Mouse (Mus musculus) common myeloid progenitor, adult 5-6 weeks (primary cell): ENCODE measurements around the gene Acap3. TPM values are rescaled to one million over a fixed set of nuclear protein-coding genes. Genes with fewer than 3 reads are reported as not detected.
A peak's percentile ranks its signal among the peaks of the same experiment; 100 is the strongest.

ENCODE experiments used
- ATAC-seq: replicated peaks from 2 replicates; pipeline ENCODE4 v1.8.0; 2016; ENCODE audit warnings: low read depth, mild to moderate bottlenecking, moderate TSS enrichment, inconsistent platforms; ENCODE audit not compliant: poor library complexity, severe bottlenecking
- total RNA-seq: library from RNA; stranded (forward); fragments of 200-1000, 187-1606 nt; gene quantifications from 2 replicates; pipeline ENCODE4 v1.2.3, GENCODE M21; 2017

Gene Acap3
- total RNA-seq, 1 experiment from 2014 or later = 18.0 TPM

DNA sequence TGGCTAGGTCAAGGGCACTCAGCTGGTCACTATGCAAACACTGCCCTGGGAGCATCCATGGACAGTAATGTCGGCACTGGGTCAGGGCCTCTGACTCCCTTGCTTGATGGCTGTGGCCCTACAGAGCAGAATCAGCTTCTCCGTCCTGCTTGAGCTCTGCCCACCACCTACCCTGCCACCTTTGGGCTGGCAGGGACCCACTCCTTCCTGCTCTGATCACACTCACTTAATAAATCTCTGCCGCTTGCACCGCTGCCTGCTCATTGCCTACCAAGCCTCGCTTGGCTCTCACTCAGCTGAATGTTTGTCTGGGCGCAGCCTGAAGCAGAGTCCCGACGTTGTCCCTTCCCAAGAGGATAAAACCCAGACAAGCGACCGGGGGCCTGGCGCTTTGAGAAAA lies 15.4 kb downstream of the Acap3 start:
- ATAC-seq = no peak

DNA sequence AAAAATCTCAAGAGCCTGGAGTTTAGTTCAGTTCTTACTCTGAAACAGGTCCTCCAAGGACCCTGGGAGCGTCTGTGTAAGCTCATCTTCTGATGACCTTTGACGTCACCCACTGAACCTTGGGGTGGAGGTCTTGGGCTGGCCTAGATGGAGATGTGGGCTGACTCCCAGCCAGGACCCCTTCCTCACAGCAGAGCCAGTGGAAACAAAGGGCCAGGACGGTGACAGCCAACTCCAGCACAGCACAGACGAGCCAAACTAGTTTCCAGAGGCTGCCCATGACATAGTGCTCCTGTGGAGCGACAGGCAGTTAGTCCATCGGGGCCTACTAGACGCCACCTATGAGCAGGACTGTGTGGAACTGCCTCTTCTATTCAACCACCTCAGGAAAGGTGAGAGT lies 16.7 kb downstream of the Acap3 start:
- no peak for ATAC-seq

DNA sequence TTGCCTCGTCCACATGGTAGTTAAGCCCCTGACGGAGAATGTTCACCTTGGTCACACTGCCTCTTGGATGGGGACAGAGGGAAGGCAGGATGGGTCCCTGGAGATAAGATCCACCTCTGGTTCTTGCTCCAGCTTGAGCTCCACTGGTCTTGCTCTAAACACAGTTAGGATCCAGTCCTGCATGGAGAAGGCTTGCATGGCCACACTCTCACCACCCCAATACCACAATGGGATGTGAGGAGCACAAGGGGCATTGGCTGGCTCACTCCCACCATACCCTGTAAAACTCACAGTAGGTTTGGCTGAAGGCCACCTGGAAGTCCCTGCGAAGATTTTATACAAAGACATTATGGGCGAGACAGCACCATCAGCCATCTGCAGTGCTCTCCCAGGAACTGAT lies 17.1 kb downstream of the Acap3 start:
- ATAC-seq = no peak

DNA sequence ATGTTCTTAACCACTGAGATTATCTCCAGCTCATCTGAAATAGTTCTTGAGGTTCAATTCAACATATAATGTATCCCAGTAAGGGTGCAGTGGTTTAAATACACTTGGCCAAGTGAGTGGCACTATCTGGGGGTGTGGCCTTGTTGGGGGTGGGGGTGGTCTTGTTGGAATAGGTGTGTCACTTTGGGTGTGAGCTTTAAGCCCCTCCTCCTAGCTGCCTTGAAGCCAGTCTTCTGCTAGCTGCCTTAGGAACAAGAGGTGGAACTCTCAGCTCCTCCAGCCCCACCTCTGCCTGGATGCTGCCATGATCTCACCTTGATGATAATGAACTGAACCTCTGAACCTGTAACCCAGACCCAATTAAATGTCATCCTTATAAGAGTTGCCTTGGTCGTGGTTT lies 40.4 kb downstream of the Acap3 start:
- ATAC-seq = no peak

DNA sequence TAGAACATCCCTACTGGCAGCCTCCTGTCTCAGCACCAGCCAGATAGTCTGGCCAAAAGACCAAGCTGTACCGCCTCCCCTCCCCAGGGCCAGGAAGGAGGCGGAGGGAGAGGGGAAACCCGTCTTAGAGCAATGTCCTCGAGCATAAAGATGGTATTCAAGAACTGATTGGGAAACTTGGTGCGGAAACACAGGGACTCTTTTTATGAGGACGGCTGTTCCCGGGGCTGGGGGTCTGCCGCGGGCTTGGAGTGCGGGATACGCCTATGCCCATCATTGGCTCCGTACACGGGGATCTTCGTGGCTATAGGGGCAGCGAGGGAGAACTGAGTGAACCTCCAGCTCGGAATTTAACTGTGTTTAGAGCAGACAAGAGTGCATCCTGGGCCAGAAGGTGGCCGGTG lies 51.4 kb downstream of the Acap3 start:
- ATAC-seq = peak; percentile 33

DNA sequence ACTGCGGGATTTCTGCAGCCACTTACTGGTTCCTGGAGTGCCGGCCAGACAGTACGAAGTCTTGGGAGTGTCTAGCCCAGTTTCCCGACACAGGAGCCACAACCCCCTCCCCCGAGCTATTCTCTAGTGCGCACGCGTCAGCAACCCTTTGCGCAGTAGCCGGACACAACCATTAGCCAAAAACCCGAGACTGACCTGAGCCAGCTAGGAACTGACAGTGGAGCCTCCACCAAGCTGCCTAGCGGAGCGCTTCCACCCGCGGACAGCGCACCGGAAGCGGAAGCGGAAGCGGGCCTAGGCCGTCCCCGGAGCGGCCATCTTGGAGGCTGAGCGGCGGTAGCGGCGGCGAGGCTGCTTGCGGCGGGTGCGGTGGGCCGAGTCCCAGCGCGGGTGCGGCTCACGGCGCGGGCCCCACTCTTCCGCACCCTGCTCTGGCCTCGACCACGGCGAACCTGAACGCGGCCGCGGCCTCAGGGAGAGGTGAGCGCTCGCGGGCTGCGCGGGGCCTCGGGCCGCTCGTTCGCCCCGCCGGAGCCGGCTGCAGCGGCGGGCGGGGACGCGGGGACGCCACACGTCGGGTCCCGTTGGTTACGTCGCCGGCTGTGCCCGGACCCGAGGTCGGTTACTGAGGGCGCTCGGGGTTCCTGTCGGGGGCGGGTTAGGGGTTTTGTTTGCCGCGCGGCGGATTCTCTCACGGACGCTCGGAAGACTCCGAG lies 52.1 kb downstream of the Acap3 start, which contains the start of gene Ube2j2:
Gene Ube2j2 (plus strand): TSS at position 298 of the 716 bp plus-strand sequence.
- ATAC-seq = peak; percentile 95

DNA sequence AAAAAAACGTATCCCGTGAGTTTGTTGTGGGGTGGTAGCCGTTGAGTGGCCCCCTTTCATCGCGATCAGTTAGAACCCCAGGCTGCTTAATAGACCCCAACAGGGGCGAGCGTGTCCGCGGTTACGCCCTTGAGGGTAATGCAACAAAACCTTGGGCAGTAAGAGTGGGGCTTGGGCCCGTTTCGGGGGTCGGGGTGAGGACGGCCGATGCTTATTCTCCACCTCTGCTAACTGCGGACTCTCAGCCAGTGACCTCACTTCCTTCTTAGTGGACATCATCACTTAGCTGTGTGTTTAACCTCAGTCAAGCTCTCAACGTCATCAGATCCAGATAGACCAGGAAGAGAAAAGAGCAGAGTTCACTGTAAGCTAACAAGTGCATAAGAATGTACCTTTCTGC lies 52.6 kb downstream of the Acap3 start:
- peak; percentile 37 for ATAC-seq

DNA sequence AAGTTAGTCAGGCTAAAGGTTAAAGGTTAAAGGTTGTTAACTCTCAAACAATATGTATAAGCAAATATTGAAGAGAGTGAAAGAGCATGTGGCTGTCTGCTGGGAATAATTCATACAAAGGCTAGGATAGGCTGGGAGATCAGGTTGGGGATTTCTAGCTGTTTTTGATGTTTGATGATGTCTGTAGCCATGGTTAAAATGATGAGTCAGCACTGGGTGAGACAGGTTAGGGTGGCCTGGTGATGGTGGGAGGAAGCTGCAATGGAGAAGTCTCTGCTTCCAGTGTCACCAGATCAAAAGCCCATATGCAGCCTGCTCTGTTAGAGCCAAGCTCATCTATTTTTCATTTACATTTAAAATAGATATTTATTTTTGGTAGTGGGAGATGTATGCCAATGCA lies 55.5 kb downstream of the Acap3 start:
- no peak for ATAC-seq

DNA sequence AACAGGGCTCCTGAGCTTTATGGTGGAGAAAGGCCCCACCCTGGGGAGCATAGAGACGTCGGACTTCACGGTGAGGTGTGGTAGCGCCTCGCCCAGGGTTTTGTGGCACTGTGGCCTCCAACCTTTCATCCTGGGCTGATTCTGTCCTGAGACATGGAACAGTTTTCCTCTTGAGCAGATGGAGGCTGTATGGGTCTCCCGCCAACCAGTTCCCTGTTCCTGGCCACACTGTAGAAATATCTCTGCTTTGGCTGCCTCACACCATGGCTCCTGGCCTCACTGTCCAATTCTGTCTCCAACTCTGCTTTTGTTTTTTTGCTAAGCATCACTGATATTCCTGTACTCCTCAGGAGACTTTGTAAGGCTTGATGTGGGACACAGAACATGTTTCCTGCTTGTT lies 63.9 kb downstream of the Acap3 start:
- no peak for ATAC-seq

Other genes starting within 250 kb of the Acap3 start
- not detected in 2 replicates for gene Gm10563, start 246.4 kb upstream of the Acap3 start, total RNA-seq
- gene Mmp23, start 238.4 kb upstream of the Acap3 start, total RNA-seq = 0.91 TPM in 1 of 2 replicates, not detected in the other
- gene Mib2, start 222.6 kb upstream of the Acap3 start, total RNA-seq = 18.9 and 21.1 TPM in 2 replicates
- 2.9 and 3.2 TPM in 2 replicates for gene Fndc10, start 197.5 kb upstream of the Acap3 start, total RNA-seq
- gene Ssu72, start 187.0 kb upstream of the Acap3 start, total RNA-seq = 73.2 and 108 TPM in 2 replicates
- 0.29 TPM in 1 of 2 replicates, not detected in the other for gene Tmem240, start 157.0 kb upstream of the Acap3 start, total RNA-seq
- gene Atad3a, start 130.7 kb upstream of the Acap3 start, total RNA-seq = 77.0 and 120 TPM in 2 replicates
- 0.27 and 0.29 TPM in 2 replicates for gene Vwa1, start 117.1 kb upstream of the Acap3 start, total RNA-seq
- not detected in 2 replicates for gene Tmem88b, start 105.9 kb upstream of the Acap3 start, total RNA-seq
- gene Ankrd65, start 101.4 kb upstream of the Acap3 start, total RNA-seq = not detected in 2 replicates
- gene Mrpl20, start 88.9 kb upstream of the Acap3 start, total RNA-seq = 55.4 and 70.3 TPM in 2 replicates
- 83.7 and 89.3 TPM in 2 replicates for gene Ccnl2, start 79.3 kb upstream of the Acap3 start, total RNA-seq
- gene Aurkaip1, start 60.5 kb upstream of the Acap3 start, total RNA-seq = 89.9 and 123 TPM in 2 replicates
- gene Mxra8, start 52.1 kb upstream of the Acap3 start, total RNA-seq = not detected in 2 replicates
- 9.2 and 11.4 TPM in 2 replicates for gene Dvl1, start 44.4 kb upstream of the Acap3 start, total RNA-seq
- 0.09 TPM in 1 of 2 replicates, not detected in the other for gene Tas1r3, start 28.5 kb upstream of the Acap3 start, total RNA-seq
- gene Cptp, start 22.4 kb upstream of the Acap3 start, total RNA-seq = 9.2 and 10.2 TPM in 2 replicates
- gene Ints11, start 22.3 kb upstream of the Acap3 start, total RNA-seq = 17.5 and 25.1 TPM in 2 replicates
- gene Pusl1, start within 50 bp of the Acap3 start, total RNA-seq = 18.1 and 39.2 TPM in 2 replicates
- gene Ube2j2, start 52.0 kb downstream of the Acap3 start, total RNA-seq = 91.5 and 103 TPM in 2 replicates
- 70.8 and 78.2 TPM in 2 replicates for gene C1qtnf12, start 70.5 kb downstream of the Acap3 start, total RNA-seq
- 7.5 and 9.0 TPM in 2 replicates for gene B3galt6, start 100.8 kb downstream of the Acap3 start, total RNA-seq
- 125 and 157 TPM in 2 replicates for gene Sdf4, start 101.0 kb downstream of the Acap3 start, total RNA-seq
- gene Tnfrsf4, start 122.0 kb downstream of the Acap3 start, total RNA-seq = not detected in 2 replicates
- gene Tnfrsf18, start 134.3 kb downstream of the Acap3 start, total RNA-seq = 6.1 and 9.8 TPM in 2 replicates
- gene Ttll10, start 167.6 kb downstream of the Acap3 start, total RNA-seq = not detected in 2 replicates
- gene 9430015G10Rik, start 218.2 kb downstream of the Acap3 start, total RNA-seq = 34.1 and 42.2 TPM in 2 replicates
- 0.05 TPM in 1 of 2 replicates, not detected in the other for gene Rnf223, start 238.7 kb downstream of the Acap3 start, total RNA-seq